Mouse (Mus musculus) kidney, adult 9 months (tissue): ENCODE results near the gene Urm1.
A peak's percentile ranks its signal among the peaks of the same experiment; 100 is the strongest.

ENCODE experiments used
- DNase-seq: peaks from one replicate; pipeline ENCODE4 v3.0.0; 2022

Urm1 gene

DNA sequence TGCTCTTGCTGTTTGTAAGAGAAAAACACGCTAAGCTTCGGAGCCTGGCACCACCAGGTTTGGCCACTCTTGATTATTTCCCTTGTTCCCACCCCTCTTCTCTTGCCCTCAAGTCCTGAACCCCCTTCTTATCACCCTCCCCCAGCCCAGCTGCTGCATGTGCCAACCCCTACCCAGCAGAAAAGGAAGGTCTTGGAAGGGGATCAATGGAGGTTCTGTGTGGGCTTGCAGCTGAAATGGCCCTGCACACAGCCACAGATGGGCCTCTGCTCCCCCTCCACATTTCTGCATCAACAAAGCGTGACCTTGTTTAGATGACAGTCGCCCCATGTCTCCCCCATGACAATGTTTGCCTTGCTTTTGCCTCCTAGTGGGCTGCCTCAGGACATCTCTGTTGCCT lies 11.2 kb downstream of the Urm1 start:
- no peak for DNase-seq

DNA sequence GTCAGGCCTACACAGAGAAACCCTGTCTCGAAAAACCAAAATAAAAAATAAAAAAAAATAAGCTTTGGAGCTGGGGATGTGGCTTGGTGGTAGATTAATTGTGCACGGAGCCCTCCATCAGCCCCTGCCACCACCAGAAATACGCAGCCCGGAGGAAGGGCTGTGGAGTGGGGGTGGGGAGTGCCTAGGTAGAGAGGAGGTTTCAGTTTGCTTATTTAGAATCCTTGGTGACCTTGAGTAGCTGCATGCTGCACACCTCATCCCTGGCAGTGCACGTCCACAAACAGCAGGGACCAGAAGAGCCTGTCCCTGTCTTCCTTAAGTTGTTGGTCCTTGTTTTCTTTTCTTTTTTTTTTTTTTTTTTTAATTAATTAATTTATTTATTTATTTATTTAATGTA lies 13.9 kb downstream of the Urm1 start:
- DNase-seq, result no peak

DNA sequence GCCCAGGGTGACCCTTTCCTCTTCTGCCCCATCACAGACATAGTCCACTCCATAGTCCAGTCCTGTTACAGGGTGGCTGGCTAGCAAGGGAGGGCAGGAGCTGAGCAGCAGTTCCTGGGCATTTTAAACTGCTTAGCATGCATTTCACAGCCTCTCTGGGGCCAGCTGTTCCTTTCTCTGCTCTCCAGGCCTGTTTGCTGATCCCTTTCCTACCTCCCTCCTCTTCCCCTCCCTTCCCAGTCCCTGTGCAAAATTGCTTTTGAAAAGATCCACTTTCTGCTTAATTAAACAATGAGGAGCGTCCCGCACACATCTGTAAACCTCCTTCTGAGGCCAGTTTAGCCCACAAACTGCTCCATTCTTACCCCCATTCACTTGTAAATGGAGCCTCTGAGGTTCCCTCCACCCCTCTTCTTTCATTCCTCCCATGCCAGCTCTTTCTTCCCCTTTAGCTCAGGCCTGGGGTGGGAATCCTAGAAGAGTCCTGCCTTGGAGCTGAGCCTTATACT lies 15.6 kb downstream of the Urm1 start:
- DNase-seq, result peak; percentile 61

DNA sequence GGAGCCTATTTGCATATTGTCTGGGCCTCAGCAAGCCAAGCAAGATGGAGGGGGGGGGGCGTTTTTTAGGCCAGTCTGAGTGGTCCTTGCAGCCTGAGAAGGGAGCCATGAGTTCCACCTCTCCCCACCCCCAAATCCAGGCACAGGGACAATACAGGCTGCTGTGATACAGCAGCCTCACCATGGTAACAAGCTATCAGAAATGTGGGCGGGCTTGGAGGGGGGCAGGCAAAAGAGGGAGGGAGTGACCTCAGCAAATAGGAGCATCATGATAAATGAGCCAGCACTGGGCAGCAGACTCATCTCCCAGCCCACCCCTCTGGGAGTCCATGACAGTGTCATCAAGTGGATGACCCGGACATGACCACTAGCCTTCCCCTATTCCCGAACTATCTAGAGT lies 19.6 kb downstream of the Urm1 start:
- no peak for DNase-seq

DNA sequence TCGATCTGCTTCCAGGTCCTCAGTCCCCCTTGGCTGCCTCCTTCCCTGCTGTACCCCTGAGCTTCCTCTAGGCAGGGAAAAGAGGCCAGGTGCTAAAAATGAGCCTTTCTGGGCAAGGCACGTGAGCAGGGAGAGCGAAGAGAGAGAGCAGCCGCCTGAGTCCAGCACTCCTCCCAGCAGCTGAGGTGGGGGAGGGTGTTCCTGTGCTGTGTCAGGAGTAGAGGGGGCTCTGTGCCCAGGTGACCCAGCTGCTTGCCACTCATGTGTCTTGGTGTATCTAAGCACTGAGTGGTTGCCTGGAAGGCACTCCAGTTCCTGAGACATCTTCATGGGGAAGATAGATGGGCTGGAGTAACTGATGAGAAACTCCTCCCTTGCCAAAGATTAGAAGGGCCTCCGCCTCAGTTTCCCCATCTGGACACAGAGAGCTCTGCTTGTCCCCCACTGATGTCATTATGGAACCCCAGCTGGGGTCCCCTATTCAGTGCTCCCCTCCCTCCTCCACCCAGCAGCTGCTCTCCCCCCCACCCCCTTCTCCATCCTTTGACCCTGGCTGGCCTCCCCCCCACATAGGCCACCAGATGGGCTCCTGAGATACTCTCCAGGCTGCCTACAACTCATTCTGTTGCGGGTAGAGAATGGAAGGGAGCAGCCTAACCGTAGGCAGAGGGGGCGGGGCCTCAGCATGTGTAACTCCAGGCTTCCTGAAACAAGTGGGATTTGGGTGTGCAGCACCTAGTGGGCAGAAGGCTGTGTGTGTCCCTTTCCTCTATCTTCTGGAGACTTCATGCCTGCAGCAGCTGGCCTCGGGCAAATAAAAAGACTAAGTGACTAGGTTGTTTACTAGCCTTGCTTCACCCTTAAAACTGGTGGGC lies 23.6 kb downstream of the Urm1 start:
- DNase-seq, result no peak

DNA sequence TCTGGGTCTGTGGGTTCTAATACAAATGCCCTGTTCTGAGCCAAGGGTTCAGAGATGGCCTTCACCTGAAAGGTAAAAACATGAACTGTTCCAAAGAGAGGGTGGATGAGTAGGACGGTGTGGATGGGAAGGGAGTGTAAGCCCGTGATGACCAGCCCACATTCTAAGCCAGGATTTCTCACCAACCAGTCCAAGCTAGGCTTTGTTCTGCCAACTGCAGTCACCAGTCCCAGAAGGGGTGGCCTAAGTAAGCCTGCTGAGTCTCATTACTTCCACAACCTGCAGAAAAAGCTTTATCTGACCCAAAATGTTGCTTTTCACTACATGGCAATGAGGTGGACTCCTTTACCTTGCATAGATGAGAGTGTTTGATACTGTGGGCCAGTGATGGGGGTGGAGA lies 24.2 kb downstream of the Urm1 start:
- no peak for DNase-seq

DNA sequence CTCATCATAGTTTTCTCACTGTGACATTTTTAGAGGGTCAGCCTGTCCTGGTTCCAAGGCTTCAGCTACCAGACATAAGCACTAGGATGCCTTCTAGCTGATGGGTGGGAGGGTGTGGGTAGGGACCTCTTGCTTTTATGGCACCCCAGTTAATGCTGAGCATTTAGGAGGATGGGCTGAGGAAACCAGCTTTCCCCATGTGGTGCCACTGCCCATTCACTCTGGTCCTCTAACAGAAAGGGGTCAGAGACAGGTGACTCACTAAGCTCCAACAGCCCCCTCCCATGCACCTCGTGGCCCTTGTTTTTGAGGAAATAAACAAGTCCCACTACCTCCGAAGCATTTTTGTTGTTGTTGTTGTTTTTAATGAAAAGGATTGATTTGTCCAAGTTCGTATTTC lies 24.8 kb downstream of the Urm1 start:
- no peak for DNase-seq

DNA sequence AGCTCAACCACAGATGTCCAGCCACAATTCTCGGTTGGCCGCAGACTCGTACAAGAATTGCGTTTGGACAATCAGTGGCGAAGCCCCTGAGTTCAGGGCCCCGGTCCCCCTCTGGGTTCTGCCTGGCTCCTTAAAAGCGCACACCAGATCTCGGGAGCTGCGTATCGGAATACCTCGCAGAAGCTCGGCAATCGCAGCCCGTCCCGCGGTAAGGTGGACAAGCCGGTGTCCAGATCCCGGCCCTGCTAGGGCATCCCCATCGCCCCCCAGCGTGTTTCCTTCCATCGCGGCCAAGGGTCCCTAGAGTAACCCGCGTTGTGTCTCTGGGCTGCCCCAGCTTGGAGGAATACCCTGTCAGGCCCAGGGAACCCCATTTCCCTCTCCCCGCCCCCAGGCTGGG lies 25.8 kb downstream of the Urm1 start:
- no peak for DNase-seq

DNA sequence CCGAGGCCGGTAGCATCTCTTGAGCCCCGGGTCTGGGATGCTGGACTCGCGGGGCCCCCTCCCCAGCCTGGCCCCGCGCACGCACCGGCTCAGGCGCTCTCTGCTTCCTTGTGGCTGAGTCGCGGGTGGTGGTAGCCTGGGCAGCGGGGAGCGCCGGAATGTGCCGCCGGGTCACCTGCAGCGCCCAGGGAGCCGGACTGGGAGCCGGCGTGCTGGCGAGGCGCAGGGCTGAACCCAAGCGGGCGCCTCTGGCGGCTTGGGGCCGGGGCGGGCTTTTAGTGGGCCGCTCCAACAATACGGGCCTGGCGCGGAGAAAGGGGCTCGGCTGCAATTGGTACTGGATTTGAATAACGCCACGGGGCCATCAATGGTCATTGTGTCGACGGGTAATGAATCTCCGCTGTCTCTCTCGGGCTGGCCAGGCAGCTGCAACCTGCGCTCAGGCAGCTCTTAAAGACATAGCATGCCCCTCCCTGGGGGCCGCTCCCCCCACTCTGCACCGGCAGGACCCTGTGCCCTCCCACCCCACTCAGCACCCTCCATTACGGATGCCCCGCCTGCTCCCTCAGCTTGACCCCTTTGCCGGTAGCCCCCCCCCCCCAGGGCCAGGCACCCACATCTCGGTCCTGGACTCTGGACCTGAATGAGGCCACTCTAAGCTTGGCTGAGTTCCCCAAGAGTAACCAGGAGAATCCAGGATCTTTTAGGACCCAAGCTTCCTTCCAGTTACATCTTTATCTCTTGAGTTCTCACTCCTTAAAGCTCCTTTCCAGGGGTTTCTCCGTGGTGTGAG lies 26.4 kb downstream of the Urm1 start:
- no peak for DNase-seq

DNA sequence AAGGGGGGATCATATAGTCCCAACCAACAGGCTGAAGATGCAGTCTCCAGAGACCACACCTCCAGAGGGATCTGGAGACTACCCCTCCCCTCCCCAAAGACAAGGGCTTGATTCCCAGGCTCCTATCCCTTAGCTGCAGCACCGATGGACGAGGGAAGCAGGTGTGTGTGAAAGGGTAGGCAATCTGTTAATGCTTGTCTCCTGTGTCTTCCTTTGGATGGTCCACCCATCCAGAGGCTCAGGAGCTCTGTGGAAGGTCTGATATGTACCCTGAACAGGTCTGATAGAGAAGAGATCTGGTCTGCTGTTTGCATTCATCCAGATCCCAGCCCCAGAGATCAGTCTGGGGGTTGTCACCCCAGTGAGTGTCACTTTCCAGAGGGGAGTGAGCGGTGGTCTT lies 27.0 kb downstream of the Urm1 start:
- DNase-seq, result no peak

DNA sequence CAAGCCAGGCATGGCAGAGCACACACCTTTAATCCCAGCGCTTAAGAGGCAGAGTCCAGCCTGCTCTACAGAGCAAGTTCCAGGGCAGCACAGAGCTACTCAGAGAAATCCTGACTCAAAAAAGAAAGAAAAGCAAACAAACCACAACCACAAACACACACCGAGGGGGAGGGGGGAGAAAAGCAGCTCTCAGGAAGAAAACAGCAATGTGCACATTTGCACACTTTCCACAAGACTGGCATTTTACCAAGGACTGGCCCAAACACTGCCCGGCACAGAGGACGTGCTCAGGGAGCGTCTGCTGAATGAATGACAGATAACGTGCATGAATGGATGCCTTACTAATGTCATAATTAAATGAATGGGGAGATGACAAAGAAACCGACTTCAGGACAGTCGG lies 29.2 kb downstream of the Urm1 start:
- no peak for DNase-seq

DNA sequence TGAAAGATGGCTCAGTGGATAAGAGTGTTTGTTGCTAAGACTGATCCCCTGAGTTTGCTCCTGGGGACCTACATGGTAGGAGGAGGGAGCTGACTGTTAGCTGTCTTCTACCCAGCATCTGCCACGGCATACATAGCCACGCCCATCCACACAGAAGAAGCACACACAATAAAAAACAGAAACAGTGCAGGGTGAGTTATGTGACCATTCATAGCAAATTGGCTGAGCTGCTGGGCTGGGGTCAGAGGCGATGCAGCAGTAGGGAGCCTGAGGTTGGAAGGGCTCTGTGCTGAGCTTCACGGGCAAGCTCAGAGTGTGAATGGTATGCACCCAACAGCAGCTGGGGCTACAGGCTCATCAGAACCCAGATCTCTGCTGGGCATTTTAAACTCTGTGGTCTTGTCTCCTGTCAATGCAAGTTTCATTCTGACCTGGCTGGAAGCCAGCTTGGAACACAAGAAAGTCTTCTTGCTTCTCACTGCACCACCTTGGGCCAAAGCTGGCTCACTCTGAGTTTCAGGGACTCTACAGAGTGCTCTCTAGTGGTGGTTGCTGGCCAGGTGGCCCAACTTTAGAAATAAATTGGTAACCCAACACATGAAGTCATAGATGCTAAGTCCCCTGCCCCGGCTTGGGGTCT lies 30.1 kb downstream of the Urm1 start:
- no peak for DNase-seq

DNA sequence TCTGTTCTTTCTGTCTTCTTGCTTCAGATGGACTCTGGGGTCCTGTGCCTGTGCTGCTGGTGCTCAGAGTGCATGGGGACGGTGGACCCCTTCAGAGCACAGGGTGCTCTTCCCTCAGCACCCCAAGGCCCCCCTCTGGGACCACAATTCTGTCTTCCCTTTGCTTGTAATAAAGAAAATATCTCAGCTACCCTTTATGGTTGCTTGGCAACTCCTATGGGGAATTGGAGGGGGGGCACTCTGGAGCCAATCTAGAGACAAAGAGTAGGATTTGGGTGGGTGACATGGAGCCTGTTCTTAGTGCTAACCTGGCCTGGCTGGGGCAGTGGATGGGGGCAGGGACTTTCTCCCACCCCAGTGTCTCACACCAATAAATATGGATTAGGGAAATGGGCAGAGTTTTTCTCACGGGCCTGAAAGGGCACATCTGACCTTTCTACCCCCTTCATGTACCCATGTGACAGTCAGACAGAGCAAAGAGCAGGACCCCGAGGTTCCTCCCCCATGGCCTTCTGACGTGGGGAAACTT lies 33.1 kb downstream of the Urm1 start:
- DNase-seq, result no peak

DNA sequence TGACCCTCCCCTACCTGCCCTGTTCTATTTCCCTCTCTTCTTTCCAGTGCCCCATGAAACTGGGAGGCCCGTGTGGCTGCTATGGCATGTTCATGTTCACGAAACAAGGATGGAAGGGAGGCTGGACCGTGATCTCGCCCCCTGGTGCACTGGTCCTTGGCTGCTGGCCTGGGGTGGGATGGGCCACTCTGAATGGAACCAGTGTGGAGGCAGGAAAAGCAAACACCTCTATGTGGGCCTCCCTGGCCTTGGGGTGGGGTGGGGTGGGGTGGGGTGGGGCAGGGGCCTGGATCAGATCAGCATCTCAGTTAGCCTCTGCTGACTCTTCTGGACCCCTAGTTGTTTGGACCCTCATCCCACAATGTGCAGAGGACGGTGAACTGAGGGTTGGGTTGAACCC lies 33.9 kb downstream of the Urm1 start:
- DNase-seq, result no peak

DNA sequence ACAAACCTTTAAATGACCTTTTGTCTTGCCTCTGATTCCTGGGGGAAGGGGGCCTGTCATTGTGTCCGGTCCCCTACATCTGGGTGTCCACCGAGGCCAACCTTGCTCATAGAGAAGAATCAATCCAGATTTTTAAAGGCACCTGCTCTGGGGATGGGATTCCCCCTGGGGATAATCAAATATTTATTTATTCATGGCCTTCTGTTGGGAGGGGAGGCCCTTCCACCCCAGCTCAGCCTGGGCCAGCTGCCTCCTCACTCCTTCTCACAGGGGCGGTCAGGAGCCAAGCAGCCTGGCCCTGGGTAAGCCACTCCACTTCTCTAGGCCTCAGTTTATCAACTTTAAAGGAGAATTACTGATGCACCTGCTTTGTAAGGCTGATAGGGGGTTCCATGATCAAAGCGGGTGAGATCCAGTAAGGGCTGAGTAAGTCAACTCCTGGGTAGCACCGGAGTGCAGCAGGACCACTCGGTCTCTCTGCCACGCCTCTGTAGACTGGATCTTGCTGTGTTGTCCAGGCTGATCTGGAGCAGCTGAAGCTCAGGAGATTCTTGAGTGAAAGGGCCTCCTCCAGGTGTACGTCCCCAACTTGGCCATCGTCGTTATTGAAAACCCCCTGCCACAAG lies 35.8 kb downstream of the Urm1 start:
- DNase-seq, result no peak

DNA sequence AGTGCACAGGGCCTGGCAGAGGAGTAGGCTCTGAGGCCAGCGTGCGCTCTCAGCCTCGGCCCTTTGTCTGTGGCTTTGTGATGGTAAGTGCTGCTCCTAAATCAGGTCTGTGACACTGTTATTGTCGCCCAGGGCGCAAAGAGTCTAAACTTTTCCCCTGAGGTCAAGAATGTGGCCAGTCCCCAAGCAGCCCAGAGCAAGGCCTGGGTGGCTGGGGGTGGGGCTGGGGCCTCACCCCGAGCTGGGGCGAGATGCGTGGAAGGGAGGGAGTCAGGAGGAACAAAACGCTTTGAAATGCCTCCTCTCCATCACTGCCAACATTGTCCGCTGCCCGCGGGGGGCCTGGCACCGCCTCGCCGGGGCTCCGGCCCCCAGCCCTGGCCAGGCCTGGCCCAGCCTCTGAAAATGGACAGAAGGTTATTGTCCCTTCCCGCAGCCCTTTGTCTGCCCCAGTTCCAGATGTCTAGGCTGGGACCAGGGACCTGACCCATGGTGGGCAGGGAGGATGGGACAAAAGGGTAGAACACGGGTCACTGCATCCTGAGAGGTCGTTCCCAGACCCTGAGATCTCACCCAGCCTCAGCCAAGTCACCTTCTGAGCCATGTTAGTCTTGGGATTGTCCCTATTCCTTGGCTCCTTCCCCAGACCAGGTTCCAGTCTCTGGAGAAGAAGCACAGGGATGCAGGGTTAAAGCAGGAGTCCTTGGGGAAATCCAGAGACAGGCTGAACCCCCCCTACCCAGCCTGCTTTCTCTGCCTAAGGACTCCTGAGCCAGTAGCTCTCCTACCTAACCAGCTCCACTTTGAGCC lies 36.8 kb downstream of the Urm1 start:
- DNase-seq, result no peak

DNA sequence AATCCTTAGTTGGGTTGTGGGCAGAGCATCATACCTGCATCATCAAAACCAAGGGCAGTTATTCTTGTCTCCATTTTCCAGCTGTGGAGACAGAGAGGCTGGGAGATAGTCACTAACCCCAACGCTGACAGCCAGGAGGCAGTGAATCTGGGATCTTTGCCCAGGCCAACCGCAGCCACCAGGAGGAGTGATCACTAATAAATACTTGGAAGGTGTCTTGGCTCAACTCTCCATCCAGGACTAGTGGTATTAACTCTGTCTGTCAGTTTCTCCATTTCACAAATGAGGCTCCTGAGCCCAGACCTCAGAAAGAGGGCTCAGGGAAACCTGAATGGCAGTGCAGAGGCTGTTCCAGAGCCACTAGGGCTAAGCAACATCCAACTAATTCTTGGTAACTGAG lies 37.5 kb downstream of the Urm1 start:
- DNase-seq, result no peak

DNA sequence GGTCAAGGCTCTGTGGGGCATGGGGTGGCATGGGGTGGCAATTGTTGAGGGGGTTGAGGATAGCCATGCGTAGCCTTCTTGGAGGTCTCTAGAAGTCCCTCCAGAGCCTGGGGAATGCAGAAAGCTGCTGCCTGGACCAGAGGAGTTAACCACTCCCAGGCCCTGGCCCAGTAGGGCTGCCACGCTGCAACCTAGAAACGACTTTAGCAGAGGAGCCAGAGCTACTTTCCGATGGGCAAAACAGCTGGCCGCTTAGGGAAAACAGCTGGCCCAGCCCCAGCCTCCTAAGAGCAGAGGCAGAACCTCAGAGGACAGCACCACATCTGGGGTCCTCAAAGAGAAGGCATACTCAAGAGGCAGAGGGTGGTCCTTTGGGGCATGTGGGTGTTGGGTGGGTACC lies 38.1 kb downstream of the Urm1 start:
- DNase-seq, result no peak

DNA sequence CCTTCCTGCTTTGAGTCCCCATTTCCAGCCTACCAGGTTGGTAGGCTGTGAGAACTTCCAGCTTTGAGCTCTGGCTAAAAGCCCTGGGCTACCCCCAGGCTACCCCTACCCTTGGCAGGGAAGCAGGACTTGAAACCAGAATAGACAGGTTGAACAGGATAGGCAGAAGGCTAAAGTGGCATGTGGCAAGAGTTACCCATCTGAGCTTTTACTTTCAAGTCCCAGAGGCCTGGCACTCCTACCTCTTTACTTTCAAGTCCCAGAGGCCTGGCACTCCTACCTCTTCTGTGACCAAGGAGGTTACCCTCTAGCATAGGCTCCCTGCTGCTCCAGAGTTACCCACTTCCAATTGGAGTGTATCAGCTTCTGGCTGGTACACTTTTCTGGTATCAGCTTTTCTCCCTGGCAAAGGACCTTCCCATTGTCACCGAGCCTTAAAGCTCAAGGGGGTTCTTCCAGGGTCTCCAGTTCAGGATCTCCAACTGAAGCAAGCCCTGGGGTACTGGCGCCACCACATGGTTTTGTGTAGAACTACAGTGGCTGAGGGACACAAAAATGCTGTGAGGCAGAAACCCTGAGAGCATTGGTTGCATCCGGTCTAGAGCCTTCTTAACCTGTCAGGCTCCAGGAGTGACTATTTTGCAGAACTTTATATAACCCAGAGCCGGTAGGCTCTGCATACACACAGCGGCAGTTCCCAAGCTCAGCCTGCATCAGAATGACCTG lies 39.0 kb downstream of the Urm1 start:
- DNase-seq, result peak; percentile 52

DNA sequence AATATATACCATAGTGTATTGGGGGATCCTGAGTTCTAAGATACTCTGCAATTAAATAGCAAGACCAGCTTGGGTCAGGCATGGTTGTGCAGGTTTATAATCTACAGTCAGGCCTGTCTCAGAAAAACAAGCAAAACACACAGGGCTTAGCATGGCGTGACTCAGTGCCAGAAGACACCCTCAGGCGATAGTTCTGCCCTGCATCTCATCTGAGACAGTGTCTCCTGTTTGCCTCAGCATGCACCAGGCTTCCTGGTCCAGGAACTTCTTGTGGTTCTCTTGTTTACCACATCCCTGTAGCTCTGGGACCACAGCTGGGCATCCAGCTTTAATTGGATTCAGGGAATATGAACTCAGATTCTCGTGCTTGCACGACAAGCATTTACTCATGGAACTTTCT lies 45.2 kb downstream of the Urm1 start:
- no peak for DNase-seq

DNA sequence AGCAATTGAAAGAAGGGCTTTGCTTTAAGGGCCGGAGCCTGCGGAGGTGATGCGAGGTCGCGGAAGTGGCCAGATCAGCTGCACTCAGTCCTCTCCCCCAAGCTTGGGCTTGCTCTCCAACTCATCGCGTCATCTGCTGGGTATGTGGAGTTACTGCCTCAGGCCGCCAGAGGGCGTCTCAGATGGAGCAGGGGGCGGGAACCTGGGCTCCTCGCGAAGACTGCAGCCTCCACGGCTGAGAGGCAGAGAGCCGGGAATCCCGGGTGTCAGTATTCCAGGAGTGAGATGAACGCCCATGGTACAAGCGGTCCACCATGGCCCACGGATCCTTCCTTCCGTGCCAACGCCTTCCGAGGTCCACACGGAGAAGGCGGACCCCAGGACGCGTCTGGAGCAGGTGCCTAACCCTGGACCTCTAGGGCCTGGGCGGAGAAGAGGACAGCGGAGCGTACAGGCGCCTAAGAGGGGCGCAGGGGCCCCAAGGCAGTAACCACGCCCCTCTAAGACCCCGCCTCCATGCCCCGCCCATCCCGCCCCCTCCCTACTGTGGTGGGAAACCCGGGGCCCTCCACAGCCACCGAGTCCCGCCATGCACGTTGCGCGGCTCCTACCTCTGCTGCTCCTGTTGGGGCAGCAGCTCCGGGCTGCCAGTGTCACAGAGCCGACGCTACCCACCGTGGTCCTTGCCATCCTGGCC lies 49.2 kb downstream of the Urm1 start, which contains the start of gene Cercam:
TSS of gene Cercam (plus strand) at position 216 of the 697 bp plus-strand sequence.
- peak; percentile 75 for DNase-seq
